Mouse (Mus musculus) testis, adult 2 months (tissue): ENCODE measurements around the gene Myoz1.

Experiments used
- CTCF ChIP-seq: fragments of 200-500 bp; IDR thresholded peaks from 2 replicates; pipeline ENCODE4 v1.5.1; 2012; ENCODE audit warnings: low read depth, mild to moderate bottlenecking, inconsistent platforms, low read length, moderate library complexity; ENCODE audit not compliant: control insufficient read depth, insufficient read depth, insufficient replicate concordance
- POLR2A ChIP-seq: fragments of 200-500 bp; IDR thresholded peaks from 2 replicates; pipeline ENCODE4 v1.6.1; 2012; ENCODE audit warnings: low read depth, mild to moderate bottlenecking, inconsistent platforms, low read length, moderate library complexity; ENCODE audit not compliant: control insufficient read depth

DNA sequence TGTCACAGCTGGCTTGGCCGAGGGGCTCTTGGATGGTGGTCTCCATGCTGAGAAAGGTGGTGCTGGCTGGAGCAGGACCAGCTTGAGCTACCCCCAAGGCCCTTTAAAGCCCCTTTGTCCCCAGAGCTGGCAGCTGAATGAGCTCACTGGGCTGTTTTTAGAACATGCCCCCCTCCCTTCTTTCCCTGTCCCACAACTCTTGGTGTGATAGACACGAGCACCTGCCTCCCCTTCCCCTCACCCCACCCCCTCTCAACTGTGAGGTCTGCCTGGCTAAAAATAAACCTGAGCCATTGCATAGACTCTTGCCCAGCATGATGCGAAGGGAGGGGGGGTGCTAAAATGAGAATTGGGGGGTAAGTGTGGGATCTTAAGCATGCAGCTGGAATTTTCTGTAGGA, 8.1 kb upstream of the Myoz1 start:
- no peak for TF ChIP-seq POLR2A
- no peak for TF ChIP-seq CTCF
